Mouse (Mus musculus) kidney, embryonic 15.5 days (tissue): ENCODE results near the gene Ky. TPM values are rescaled to one million over a fixed set of nuclear protein-coding genes. Genes with fewer than 3 reads are reported as not detected.

Experiments
- ATAC-seq: fragments of 200-750 bp; cut with Nextera tagmentation; replicated peaks from 2 replicates; pipeline ENCODE4 v1.8.0; 2017; ENCODE audit warnings: moderate TSS enrichment; ENCODE audit not compliant: low FRiP score
- H3K27ac ChIP-seq: fragments of 300-500 bp; sonication (generic); 2 replicates; pipeline ENCODE4 v1.5.1; 2015; ENCODE audit warnings: mild to moderate bottlenecking, inconsistent platforms
- H3K27me3 ChIP-seq: fragments of 300-500 bp; sonication (generic); 2 replicates; pipeline ENCODE4 v1.6.1; 2015; ENCODE audit warnings: inconsistent platforms
- H3K36me3 ChIP-seq: fragments of 300-500 bp; sonication (generic); 2 replicates; pipeline ENCODE4 v1.6.1; 2015; ENCODE audit warnings: inconsistent platforms
- H3K4me1 ChIP-seq: fragments of 300-500 bp; sonication (generic); 2 replicates; pipeline ENCODE4 v1.6.1; 2015; ENCODE audit warnings: inconsistent platforms
- H3K4me2 ChIP-seq: fragments of 300-500 bp; sonication (generic); 2 replicates; pipeline ENCODE4 v1.6.1; 2015; ENCODE audit warnings: moderate library complexity, mild to moderate bottlenecking, inconsistent platforms
- H3K4me3 ChIP-seq: fragments of 300-500 bp; sonication (generic); replicated peaks from 2 replicates; pipeline ENCODE4 v1.5.1; 2015; ENCODE audit warnings: mild to moderate bottlenecking, inconsistent platforms
- H3K9ac ChIP-seq: fragments of 300-500 bp; sonication (generic); 2 replicates; pipeline ENCODE4 v1.6.1; 2015; ENCODE audit warnings: mild to moderate bottlenecking, inconsistent platforms
- H3K9me3 ChIP-seq: fragments of 300-500 bp; sonication (generic); replicated peaks from 2 replicates; pipeline ENCODE4 v1.6.1; 2016; ENCODE audit warnings: inconsistent platforms
- WGBS: fragments of 180-500 bp; shearing (Covaris S2); methylation state at CpG from one replicate; pipeline ENCODE4 v1.1.7; 2015; ENCODE audit warnings: mixed read lengths; 5-methylcytosine and 5-hydroxymethylcytosine counted together
- polyA plus RNA-seq: library from polyadenylated mRNA; unstranded; fragments of >200 nt; fragmentation: Nextera tagmentation; extraction: Ambion mirVana; gene quantifications from 2 replicates; pipeline ENCODE4 v1.2.1, GENCODE M21; 2015

Gene Ky
- polyA plus RNA-seq, 1 experiment from 2014 or later = 0.27 TPM

DNA sequence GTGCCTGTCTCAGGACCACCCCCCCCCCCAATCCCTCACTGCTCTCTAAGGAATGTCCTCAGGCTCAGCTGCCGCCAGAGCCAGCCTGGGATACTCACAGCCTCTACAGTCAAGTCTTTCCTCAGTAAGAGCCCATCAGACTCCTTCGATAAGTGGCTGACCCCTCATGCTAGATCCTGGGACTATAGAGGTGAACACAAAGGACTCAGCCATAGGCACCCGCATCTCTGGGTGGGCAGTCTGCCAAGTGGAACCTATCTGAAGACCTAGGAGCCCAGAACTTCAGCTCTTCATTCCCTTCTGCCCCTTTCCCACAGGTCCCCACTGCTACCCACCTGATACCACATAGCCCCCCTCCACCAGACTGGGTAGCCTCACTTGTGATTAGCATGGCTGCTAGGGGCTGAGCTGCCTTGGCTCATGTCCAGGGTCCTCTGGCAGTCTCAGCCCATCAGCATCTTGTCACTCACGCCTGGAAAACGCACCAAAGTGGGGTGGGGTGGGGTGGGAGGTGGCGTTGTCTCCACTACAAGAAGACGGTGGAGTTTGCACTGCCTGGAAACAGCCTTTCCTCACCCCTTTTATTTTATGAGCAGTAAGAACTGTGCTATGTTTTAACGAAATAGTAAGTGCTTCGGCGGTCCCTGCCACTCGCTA is 38.7 kb downstream of the Ky start:
- Histone ChIP-seq H3K27me3 (peaks cover 43% of the 10 kb centered on the region), H3K4me2 (peak overlapping the region; percentile 74)
- 21% methylated on average over 11 of the region's 11 CpGs for WGBS

DNA sequence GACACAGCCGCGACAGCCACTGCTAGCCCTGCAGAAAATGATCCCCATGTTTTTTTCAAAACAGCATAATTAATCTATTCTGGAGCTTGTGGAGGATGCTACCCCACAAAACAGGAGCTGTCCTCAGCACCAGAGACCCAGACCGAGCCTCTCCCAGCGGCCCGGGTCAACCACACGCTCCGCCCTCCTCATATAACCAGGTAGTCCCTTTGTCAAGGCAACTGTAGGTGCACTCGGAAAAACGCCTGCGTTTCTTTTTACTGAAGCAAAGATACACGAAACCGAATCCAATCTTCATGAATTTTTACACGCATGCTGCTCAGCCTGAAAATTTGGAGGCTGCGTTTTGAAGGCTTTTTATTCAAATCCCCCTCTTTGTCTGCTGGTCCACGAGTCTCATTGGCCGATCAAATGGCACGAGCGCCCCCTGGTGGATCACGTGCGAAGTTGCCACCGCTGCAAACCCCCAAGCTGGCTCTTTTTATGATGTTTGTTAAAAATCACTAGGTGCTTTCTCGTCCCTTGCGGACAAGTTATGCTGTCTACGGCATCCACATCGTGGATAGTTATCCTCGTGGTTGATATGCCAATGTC is 39.3 kb downstream of the Ky start:
- H3K27ac ChIP-seq = no peak overlapping the region
- H3K27me3 ChIP-seq = peaks cover 43% of the 10 kb centered on the region
- H3K9ac ChIP-seq = 0 out of 2 replicates have a peak overlapping the region, but pooled peaks have one; percentile 3
- ATAC-seq = peak; percentile 85
- no peaks in the 10 kb centered on the region for H3K36me3 ChIP-seq
- H3K4me1 ChIP-seq = peaks cover 18% of the 10 kb centered on the region
- H3K9me3 ChIP-seq = no peaks in the 10 kb centered on the region
- under 1% methylated on average over 26 of the region's 26 CpGs for WGBS
- H3K4me3 ChIP-seq = peak overlapping the region; percentile 41
- peak overlapping the region; percentile 74 for H3K4me2 ChIP-seq

More for the DNA sequence above, 38.7 kb downstream of the Ky start:
- peaks cover 18% of the 10 kb centered on the region for H3K4me1 ChIP-seq
- peak; percentile 26; the same call in 1 of the 2 replicates for ATAC-seq
- 0 out of 2 replicates have a peak overlapping the region, but pooled peaks have one; percentile 3 for H3K9ac ChIP-seq
- H3K4me3 ChIP-seq = peak overlapping the region; percentile 41
- no peaks in the 10 kb centered on the region for H3K9me3 ChIP-seq
- H3K27ac ChIP-seq = no peak overlapping the region
- no peaks in the 10 kb centered on the region for H3K36me3 ChIP-seq

DNA sequence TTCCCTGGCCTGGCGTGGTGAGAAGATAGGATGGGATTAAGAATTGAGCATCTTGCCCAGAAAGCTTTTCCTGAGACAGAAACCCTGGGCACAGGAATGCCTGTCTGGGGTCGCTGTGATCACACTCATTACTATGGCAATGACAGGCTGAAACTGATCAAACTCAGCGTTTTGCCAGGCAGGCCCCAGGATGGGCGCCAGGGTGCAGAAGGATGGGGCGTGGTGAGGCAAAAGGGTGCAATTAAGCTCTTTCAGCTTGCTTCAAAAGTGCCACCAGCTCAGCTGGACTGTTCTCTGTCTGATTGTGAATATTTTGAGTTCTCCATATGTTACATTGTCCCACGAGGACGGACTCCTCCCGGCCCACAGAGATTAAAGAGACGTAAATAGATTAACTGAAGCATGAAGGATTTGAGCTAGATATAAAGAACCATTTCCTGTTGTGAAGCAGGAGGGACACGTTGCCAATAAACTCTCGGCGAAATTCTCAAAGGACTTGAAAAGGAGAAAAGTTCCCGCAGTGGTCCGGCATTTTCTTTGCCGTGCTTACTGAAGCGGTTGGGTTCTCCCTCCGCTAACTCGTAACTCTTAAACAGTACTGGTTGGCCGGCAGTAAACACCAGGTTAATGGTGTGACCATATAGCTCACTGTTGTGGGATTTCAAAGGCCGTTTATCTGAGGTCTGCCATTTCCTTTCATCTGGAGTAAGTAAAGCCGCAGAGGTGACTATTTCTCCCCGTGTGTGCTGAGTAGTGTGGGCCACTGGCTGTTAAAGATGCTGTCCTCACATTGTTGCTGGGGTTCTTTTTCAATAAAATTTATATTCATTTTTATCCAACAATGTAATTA is 40.1 kb downstream of the Ky start:
- no peaks in the 10 kb centered on the region for H3K9me3 ChIP-seq
- H3K9ac ChIP-seq = no peak overlapping the region
- H3K4me3 ChIP-seq = 0 out of 2 replicates have a peak overlapping the region, but pooled peaks have one; percentile 2
- no peak overlapping the region for H3K27ac ChIP-seq
- no peak for ATAC-seq
- H3K27me3 ChIP-seq = peaks cover 43% of the 10 kb centered on the region
- H3K36me3 ChIP-seq = no peaks in the 10 kb centered on the region
- 9% methylated on average over 22 of the region's 22 CpGs for WGBS
- H3K4me2 ChIP-seq = peak overlapping the region; percentile 74
- peaks cover 18% of the 10 kb centered on the region for H3K4me1 ChIP-seq

DNA sequence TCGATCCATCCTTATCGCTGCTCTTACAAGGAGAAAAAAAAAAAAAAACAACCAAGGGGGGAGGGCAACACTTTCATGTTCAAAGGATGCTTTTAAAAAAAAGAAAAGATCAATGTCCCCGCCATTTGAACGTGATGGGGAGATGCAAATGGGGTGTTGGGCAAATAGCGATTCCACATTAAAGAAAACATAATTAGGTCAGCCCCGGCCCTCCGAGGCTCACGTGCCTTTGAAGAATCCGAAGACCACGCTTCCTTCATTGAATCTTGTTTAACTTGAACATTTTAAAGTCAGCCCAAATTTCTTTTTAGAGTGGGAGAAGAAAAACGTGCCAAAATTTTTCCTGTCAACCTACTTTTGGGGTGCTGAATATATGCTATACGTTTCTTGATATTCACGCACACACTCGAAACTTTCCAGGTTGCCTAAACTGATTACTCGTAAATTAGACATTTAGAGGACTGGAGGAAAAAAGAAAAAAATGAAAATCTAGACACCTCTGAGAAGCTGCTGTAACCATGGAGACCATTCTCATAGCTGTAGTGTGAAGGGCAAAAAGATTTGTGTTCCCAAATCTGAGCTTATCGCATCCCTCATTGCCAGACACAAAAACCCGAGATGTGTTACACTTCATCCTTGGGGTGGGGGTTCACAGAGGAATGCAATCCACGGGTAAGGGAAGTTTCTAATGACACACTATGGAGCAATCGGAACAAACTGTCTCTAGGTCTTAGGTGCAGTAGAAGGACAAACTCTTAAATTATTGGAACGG is 40.9 kb downstream of the Ky start:
- Histone ChIP-seq H3K4me3 (no peak overlapping the region), H3K36me3 (no peaks in the 10 kb centered on the region), H3K4me2 (no peak overlapping the region; the same call in 1 of the 2 replicates), H3K27me3 (peaks cover 43% of the 10 kb centered on the region), H3K4me1 (peaks cover 20% of the 10 kb centered on the region), H3K9ac (no peak overlapping the region), H3K9me3 (no peaks in the 10 kb centered on the region), H3K27ac (no peak overlapping the region)
- no peak for ATAC-seq
- 49% methylated on average over 20 of the region's 20 CpGs for WGBS

DNA sequence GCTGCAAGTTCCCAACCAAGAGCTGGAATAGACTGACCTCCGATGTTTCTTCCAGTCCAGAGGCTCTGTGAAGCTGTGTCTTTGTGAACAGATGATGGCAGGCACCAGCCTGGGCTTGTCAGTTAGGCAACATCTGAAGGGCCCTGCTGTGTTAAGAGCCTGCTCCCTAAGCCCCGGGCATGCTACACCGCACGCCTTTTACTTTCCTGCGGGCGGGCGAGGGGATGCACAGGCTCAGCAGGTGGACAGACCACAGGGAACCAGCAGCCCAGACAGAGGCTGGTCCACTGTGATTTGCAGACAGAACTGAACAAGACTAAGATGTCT is 41.4 kb downstream of the Ky start:
- Histone ChIP-seq H3K27ac (no peak overlapping the region), H3K9me3 (no peaks in the 10 kb centered on the region), H3K4me3 (no peak overlapping the region), H3K27me3 (peaks cover 43% of the 10 kb centered on the region), H3K4me2 (no peak overlapping the region), H3K9ac (no peak overlapping the region), H3K36me3 (no peaks in the 10 kb centered on the region), H3K4me1 (peaks cover 26% of the 10 kb centered on the region)
- WGBS = 68% methylated on average over 7 of the region's 7 CpGs
- no peak for ATAC-seq

DNA sequence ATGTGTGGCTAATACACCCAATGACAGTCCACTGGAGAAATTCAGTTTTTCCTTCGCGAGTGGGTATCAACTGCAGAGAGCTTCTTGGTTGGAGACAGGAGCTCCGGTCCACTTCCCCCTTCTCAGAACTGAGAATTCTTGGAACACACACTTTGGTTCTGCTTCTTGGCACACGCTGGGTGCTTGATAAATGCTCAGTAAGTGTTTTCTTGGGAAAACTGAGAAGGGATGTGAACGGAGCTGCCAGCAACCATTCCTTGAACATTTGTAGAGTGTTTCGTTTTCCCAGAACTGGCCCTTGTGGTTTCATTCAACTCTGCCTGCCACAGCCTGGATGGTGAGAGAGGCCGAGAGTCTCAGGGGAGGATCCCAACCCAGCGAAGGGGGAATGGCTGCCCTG is 43.7 kb downstream of the Ky start:
- peaks cover 33% of the 10 kb centered on the region for H3K27me3 ChIP-seq
- 71% methylated on average over 8 of the region's 8 CpGs for WGBS
- H3K36me3 ChIP-seq = no peaks in the 10 kb centered on the region
- H3K9me3 ChIP-seq = no peaks in the 10 kb centered on the region
- H3K9ac ChIP-seq = no peak overlapping the region
- no peak overlapping the region for H3K27ac ChIP-seq
- peaks cover 31% of the 10 kb centered on the region for H3K4me1 ChIP-seq
- no peak overlapping the region for H3K4me2 ChIP-seq
- H3K4me3 ChIP-seq = no peak overlapping the region
- no peak for ATAC-seq

DNA sequence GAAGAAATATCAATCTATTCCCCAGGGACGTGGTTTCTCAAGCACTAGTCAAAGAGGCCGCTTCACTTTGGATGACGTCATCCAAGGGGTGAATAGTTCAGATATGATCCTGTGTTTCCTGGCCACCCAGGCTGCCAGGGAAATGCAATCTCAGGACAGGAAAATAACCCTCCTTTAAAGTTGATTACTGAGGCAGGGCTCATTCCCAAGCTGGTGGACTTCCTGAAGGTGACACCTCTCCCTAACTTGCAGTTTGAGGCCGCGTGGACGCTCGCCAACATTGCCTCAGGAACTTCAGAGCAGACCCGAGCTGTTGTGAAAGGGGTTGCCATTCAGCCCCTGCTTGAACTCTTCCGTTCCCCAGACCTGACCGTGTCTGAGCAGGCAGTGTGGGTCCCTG is 46.2 kb downstream of the Ky start:
- Histone ChIP-seq H3K9ac (no peak overlapping the region), H3K4me1 (peaks cover 23% of the 10 kb centered on the region; the same call in 1 of the 2 replicates), H3K4me3 (no peak overlapping the region), H3K9me3 (no peaks in the 10 kb centered on the region), H3K27ac (no peak overlapping the region), H3K27me3 (peaks cover 14% of the 10 kb centered on the region), H3K4me2 (no peak overlapping the region), H3K36me3 (no peaks in the 10 kb centered on the region)
- WGBS = 51% methylated on average over 10 of the region's 10 CpGs
- no peak for ATAC-seq

DNA sequence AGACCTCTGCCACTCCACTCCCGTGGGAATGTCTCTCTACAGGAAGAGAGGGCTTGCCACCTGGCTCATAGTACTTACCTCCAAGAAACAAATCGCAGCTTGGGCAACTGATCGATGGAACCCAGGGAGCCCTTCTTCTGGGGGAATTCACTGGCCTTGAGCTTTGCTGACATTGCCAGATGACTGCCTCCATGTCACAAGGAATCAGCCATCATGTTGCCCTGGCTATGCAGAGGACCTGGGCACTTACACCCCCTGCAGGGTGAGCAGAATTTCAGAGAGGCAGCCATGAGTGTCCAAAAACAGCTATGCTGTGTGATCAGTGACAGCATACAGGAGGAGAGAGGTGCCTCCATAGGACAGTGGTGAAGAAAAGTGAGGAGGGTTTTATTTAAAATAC is 48.2 kb downstream of the Ky start:
- Histone ChIP-seq H3K4me3 (no peak overlapping the region), H3K9me3 (no peaks in the 10 kb centered on the region), H3K36me3 (no peaks in the 10 kb centered on the region), H3K27me3 (no peaks in the 10 kb centered on the region), H3K27ac (no peak overlapping the region), H3K9ac (no peak overlapping the region), H3K4me2 (no peak overlapping the region), H3K4me1 (peaks cover 23% of the 10 kb centered on the region; the same call in 1 of the 2 replicates)
- 72% methylated on average over 3 of the region's 3 CpGs for WGBS
- ATAC-seq = no peak

DNA sequence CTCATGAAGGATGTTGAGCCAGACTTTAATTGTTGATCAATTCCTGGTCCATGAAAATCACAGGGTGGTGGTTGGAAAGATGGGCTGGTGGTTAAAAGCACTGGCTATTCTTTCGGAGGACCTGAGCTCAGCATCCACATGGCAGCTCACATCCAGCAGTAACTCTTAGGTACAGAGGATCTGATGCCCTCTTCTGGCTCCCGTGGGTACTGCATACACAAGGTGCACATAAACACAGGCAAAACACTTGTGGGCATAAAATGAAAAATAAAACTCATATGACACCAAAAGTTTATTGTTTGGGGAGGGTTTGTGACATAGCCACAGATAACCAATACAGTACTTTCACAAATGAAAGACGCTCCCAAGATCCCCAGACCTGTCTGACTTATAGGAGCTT is 52.9 kb downstream of the Ky start:
- Histone ChIP-seq H3K4me1 (peaks cover 14% of the 10 kb centered on the region; the same call in 1 of the 2 replicates), H3K27me3 (no peaks in the 10 kb centered on the region), H3K27ac (no peak overlapping the region), H3K9ac (no peak overlapping the region), H3K36me3 (no peaks in the 10 kb centered on the region), H3K9me3 (no peaks in the 10 kb centered on the region), H3K4me2 (no peak overlapping the region), H3K4me3 (no peak overlapping the region)
- WGBS = 87% methylated on average over 3 of the region's 3 CpGs
- no peak for ATAC-seq

DNA sequence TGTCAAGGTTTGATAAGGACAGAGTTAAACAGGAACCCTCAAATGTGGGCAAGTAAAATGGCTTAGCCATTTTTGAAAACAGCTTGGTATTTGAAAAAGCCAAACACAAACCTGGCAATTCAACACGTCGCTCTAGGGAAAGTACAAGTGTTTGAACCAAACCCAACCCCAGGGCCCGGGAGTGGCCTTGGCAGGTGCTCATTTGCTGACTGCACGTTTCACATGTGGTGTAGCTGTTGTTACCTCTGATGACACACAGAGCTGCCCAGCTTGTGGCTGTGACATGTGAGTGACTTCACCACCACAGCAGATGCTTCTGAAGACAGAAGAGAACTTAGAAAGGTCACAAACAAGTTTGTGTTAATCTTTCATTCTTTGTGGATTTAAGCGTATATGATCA is 67.3 kb downstream of the Ky start:
- peaks cover 12% of the 10 kb centered on the region; the same call in 1 of the 2 replicates for H3K4me1 ChIP-seq
- H3K27me3 ChIP-seq = no peaks in the 10 kb centered on the region
- H3K4me2 ChIP-seq = no peak overlapping the region
- H3K9me3 ChIP-seq = no peaks in the 10 kb centered on the region
- no peak overlapping the region for H3K4me3 ChIP-seq
- no peak overlapping the region for H3K27ac ChIP-seq
- WGBS = 82% methylated on average over 5 of the region's 5 CpGs
- no peak overlapping the region for H3K9ac ChIP-seq
- no peak for ATAC-seq
- H3K36me3 ChIP-seq = no peaks in the 10 kb centered on the region

DNA sequence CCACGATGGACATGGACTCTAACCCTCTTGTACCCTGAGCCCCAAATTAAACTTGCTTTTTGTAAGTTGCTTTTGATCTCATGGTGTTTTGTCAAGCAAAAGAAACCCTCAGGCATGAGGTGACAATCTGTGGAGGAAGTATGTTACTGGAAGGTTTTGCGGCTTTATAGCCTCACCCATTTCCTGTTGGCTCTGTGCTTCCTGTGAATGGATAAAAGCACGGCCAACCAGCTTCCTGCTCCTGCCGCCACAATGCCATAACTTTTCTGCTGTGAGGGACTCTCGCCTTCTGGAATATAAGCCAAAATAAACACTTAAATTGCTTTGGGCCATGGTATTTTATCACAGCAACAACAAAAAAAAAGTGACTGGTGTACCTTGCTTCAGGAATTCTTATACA is 71.9 kb downstream of the Ky start:
- Histone ChIP-seq H3K36me3 (no peaks in the 10 kb centered on the region), H3K9me3 (no peaks in the 10 kb centered on the region), H3K4me3 (no peak overlapping the region), H3K27me3 (no peaks in the 10 kb centered on the region), H3K4me1 (peaks cover 12% of the 10 kb centered on the region; the same call in 1 of the 2 replicates), H3K4me2 (no peak overlapping the region), H3K27ac (peak overlapping the region; percentile 56), H3K9ac (no peak overlapping the region)
- 38% methylated on average over 5 of the region's 5 CpGs for WGBS
- no peak for ATAC-seq
